Mouse (Mus musculus) C2C12 (cell line): Measurements from ENCODE around the gene Golga4.

ENCODE experiments used
- CEBPB ChIP-seq: IDR thresholded peaks from one replicate; pipeline ENCODE4 v1.6.1; 2011; ENCODE audit warnings: low read depth, mild to moderate bottlenecking, control low read depth, moderate library complexity
- CTCF ChIP-seq: IDR thresholded peaks from one replicate; pipeline ENCODE4 v1.5.1; 2011; ENCODE audit not compliant: control insufficient read depth, insufficient read depth, insufficient read length
- MYOG ChIP-seq: IDR thresholded peaks from one replicate; pipeline ENCODE4 v1.6.1; 2011; ENCODE audit not compliant: control insufficient read depth, insufficient read length; ENCODE audit errors: extremely low read depth
- USF1 ChIP-seq: IDR thresholded peaks from one replicate; pipeline ENCODE4 v1.6.1; 2011; ENCODE audit warnings: low read depth, mild to moderate bottlenecking, control low read depth, moderate library complexity

DNA sequence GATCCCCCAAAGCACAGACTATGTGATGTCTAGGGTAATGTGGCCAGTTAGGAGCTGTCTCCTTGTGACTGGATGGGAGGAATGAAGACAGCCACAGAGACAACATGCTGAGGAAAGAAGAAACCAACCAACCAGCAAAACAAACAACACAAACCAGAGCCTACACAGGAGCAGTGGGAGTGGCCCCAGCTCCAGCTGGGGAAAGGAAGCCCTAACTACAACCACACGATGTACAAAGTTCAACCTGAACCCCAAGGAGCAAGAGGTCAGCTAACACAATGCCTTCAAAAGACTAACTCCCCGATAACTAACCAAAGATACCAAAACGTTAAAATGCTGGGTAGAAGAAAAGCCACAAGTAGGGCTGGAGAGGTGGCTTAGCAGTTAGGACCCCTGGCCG, 81.0 kb downstream of the Golga4 start:
- TF ChIP-seq CTCF, result no peak
- no peak for TF ChIP-seq CEBPB
- TF ChIP-seq MYOG, result no peak
- TF ChIP-seq USF1, result no peak
